Mouse (Mus musculus): ENCODE measurements around the gene Rhot2. TPM values are rescaled to one million over a fixed set of nuclear protein-coding genes. Genes with fewer than 3 reads are reported as not detected.

The Rhot2 gene
- polyA plus RNA-seq, 1 experiment from 2014 or later: 8.7 TPM

DNA sequence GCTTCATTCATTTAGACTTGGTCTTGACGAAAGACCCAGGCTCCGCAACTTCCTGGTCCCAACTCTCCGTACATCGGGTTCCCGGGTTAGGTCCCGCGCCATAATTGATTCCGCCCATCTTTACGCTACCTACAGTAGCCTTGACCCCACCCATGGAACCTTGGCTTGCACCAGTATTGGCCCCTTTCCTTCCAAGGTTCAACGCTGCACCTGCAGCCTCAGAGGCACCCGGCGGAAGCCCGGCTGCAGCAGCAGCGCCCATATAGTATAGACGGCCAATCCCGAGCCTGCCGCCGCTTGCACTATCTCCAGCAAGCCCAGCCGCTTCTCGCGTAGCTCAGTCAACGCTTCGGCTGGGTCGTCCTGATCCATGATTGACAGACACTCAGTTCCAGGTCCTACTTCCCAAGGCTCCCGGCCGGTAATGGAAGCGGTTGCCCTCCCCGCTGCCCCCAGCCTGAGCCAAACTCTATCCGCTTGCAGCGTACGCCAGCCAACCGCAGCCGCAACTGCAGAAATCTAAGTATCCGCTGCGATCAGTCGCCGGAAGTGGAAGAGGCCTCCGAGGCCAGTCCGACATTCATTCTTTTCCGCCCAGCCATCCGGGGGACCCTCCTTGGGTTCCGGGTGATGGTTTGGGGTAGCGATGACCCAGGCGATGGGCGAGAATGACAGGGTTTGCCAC lies 52.7 kb downstream of the Rhot2 start:
- H3K27me3 ChIP-seq (ENCODE audit: control insufficient read depth, insufficient read depth, low read length): no peaks in the 10 kb centered on the region
- WGBS: under 1% methylated on average over 45 of the region's 45 CpGs
- peak overlapping the region; percentile 82 for H3K4me3 ChIP-seq (ENCODE audit: low read depth, low read length)
- H3K4me1 ChIP-seq (ENCODE audit: control insufficient read depth, insufficient read depth, low read length): peaks cover 48% of the 10 kb centered on the region
- H3K27ac ChIP-seq (ENCODE audit: low read depth, low read length): peak overlapping the region; percentile 75
- 0 out of 2 replicates have a peak, but pooled peaks cover 2% of the 10 kb centered on the region for H3K36me3 ChIP-seq (ENCODE audit: control insufficient read depth, insufficient read depth, low read length)
- H3K4me2 ChIP-seq: peak overlapping the region; percentile 98
- H3K9me3 ChIP-seq (ENCODE audit: control insufficient read depth, low read length): no peaks in the 10 kb centered on the region
- ATAC-seq (ENCODE audit: low FRiP score): peak; percentile 45
- DNase-seq (ENCODE audit: low spot score, missing footprints): peak; percentile 99
- H3K9ac ChIP-seq (ENCODE audit: low read length): peak overlapping the region; percentile 87

DNA sequence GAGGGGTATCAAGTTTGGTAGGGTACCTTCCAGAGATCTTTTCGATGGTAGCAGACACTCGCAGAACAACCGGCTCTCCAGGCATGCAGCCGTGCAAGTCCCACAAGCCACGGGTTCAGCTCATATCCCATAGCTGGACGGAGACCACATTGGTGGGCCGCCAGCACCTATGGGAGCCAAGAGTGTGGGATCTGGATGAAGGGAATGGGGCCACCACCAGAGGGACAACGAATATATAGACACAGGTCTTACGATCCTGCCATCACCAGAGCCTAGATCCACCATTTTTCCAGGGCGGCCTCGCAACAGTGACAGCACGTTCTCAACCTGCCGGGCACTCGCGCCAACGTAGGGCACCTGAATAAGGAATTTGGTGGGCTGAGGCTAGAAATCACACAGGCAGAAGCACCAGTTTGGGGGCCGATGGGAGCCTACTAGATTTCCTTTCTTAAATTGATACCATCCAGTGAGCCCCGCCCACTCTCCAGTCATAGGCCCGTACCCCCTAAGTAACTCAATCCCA lies 53.3 kb downstream of the Rhot2 start:
- DNase-seq (ENCODE audit: low spot score, missing footprints) (no peak), ATAC-seq (ENCODE audit: low FRiP score) (0 out of 2 replicates have a peak, but pooled peaks have one; percentile 0)
- peaks cover 48% of the 10 kb centered on the region for H3K4me1 ChIP-seq (ENCODE audit: control insufficient read depth, insufficient read depth, low read length)
- 27% methylated on average over 19 of the region's 19 CpGs for WGBS
- peak overlapping the region; percentile 82 for H3K4me3 ChIP-seq (ENCODE audit: low read depth, low read length)
- peak overlapping the region; percentile 75; the same call in 1 of the 2 replicates for H3K27ac ChIP-seq (ENCODE audit: low read depth, low read length)
- peak overlapping the region; percentile 87 for H3K9ac ChIP-seq (ENCODE audit: low read length)
- 0 out of 2 replicates have a peak, but pooled peaks cover 2% of the 10 kb centered on the region for H3K36me3 ChIP-seq (ENCODE audit: control insufficient read depth, insufficient read depth, low read length)
- no peaks in the 10 kb centered on the region for H3K9me3 ChIP-seq (ENCODE audit: control insufficient read depth, low read length)
- H3K27me3 ChIP-seq (ENCODE audit: control insufficient read depth, insufficient read depth, low read length): no peaks in the 10 kb centered on the region
- H3K4me2 ChIP-seq: peak overlapping the region; percentile 98

Small RNA genes within 50 kb of the gene (microRNA-seq; reads per million reads assigned to microRNA genes)
- 0.57 reads per million for gene Mir3082

Other genes with a start within 250 kb of the Rhot2 start
- gene Gng13, start 127.7 kb downstream of the Rhot2 start, polyA plus RNA-seq (2014; fragmentation: Nextera tagmentation; extraction: Ambion mirVana): 0.77 and 1.3 TPM in 2 replicates
- 15.0 and 17.3 TPM in 2 replicates for gene Chtf18, start 117.4 kb downstream of the Rhot2 start, polyA plus RNA-seq (2014; fragmentation: Nextera tagmentation; extraction: Ambion mirVana)
- 16.0 and 19.8 TPM in 2 replicates for gene Rpusd1, start 117.2 kb downstream of the Rhot2 start, polyA plus RNA-seq (2014; fragmentation: Nextera tagmentation; extraction: Ambion mirVana)
- gene Mslnl, start 108.8 kb downstream of the Rhot2 start, polyA plus RNA-seq (2014; fragmentation: Nextera tagmentation; extraction: Ambion mirVana): not detected in 2 replicates
- gene Msln, start 90.5 kb downstream of the Rhot2 start, polyA plus RNA-seq (2014; fragmentation: Nextera tagmentation; extraction: Ambion mirVana): not detected in 2 replicates
- gene Narfl, start 71.1 kb downstream of the Rhot2 start, polyA plus RNA-seq (2014; fragmentation: Nextera tagmentation; extraction: Ambion mirVana): 22.2 and 23.4 TPM in 2 replicates
- gene Haghl, start 59.2 kb downstream of the Rhot2 start, polyA plus RNA-seq (2014; fragmentation: Nextera tagmentation; extraction: Ambion mirVana): 76.4 and 77.1 TPM in 2 replicates
- gene Ccdc78, start 58.3 kb downstream of the Rhot2 start, polyA plus RNA-seq (2014; fragmentation: Nextera tagmentation; extraction: Ambion mirVana): 0.11 and 0.34 TPM in 2 replicates
- gene Fam173a, start 52.0 kb downstream of the Rhot2 start, polyA plus RNA-seq (2014; fragmentation: Nextera tagmentation; extraction: Ambion mirVana): 69.1 and 71.4 TPM in 2 replicates
- gene AC134908.4, start 49.2 kb downstream of the Rhot2 start, polyA plus RNA-seq (2014; fragmentation: Nextera tagmentation; extraction: Ambion mirVana): not detected in 2 replicates
- gene Metrn, start 47.7 kb downstream of the Rhot2 start, polyA plus RNA-seq (2014; fragmentation: Nextera tagmentation; extraction: Ambion mirVana): 21.3 and 32.1 TPM in 2 replicates
- gene Fbxl16, start 35.8 kb downstream of the Rhot2 start, polyA plus RNA-seq (2014; fragmentation: Nextera tagmentation; extraction: Ambion mirVana): 11.2 and 12.0 TPM in 2 replicates
- gene Wdr24, start 21.2 kb downstream of the Rhot2 start, polyA plus RNA-seq (2014; fragmentation: Nextera tagmentation; extraction: Ambion mirVana): 23.7 and 27.4 TPM in 2 replicates
- gene Jmjd8, start 16.0 kb downstream of the Rhot2 start, polyA plus RNA-seq (2014; fragmentation: Nextera tagmentation; extraction: Ambion mirVana): 50.3 and 54.1 TPM in 2 replicates
- 280 and 296 TPM in 2 replicates for gene Stub1, start 11.4 kb downstream of the Rhot2 start, polyA plus RNA-seq (2014; fragmentation: Nextera tagmentation; extraction: Ambion mirVana)
- gene Rhbdl1, start 7.6 kb downstream of the Rhot2 start, polyA plus RNA-seq (2014; fragmentation: Nextera tagmentation; extraction: Ambion mirVana): 2.3 and 3.2 TPM in 2 replicates
- gene Gm20683, start 3.1 kb downstream of the Rhot2 start, polyA plus RNA-seq (2014; fragmentation: Nextera tagmentation; extraction: Ambion mirVana): 0.63 and 1.2 TPM in 2 replicates
- gene Wdr90, start 16.6 kb upstream of the Rhot2 start, polyA plus RNA-seq (2014; fragmentation: Nextera tagmentation; extraction: Ambion mirVana): 15.7 and 17.8 TPM in 2 replicates
- 6.1 and 7.0 TPM in 2 replicates for gene Mcrip2, start 23.9 kb upstream of the Rhot2 start, polyA plus RNA-seq (2014; fragmentation: Nextera tagmentation; extraction: Ambion mirVana)
- 57.1 and 60.1 TPM in 2 replicates for gene Mettl26, start 30.2 kb upstream of the Rhot2 start, polyA plus RNA-seq (2014; fragmentation: Nextera tagmentation; extraction: Ambion mirVana)
- 0.91 and 1.1 TPM in 2 replicates for gene Wfikkn1, start 36.0 kb upstream of the Rhot2 start, polyA plus RNA-seq (2014; fragmentation: Nextera tagmentation; extraction: Ambion mirVana)
- gene Rab40c, start 74.9 kb upstream of the Rhot2 start, polyA plus RNA-seq (2014; fragmentation: Nextera tagmentation; extraction: Ambion mirVana): 15.0 and 15.9 TPM in 2 replicates
- gene Pigq, start 100.1 kb upstream of the Rhot2 start, polyA plus RNA-seq (2014; fragmentation: Nextera tagmentation; extraction: Ambion mirVana): 47.2 and 50.9 TPM in 2 replicates
- 0.37 TPM in 1 of 2 replicates, not detected in the other for gene Nhlrc4, start 100.1 kb upstream of the Rhot2 start, polyA plus RNA-seq (2014; fragmentation: Nextera tagmentation; extraction: Ambion mirVana)
- gene A930017K11Rik, start 107.7 kb upstream of the Rhot2 start, polyA plus RNA-seq (2014; fragmentation: Nextera tagmentation; extraction: Ambion mirVana): not detected in 2 replicates
- 19.0 and 21.5 TPM in 2 replicates for gene Capn15, start 140.9 kb upstream of the Rhot2 start, polyA plus RNA-seq (2014; fragmentation: Nextera tagmentation; extraction: Ambion mirVana)
- 18.1 and 18.2 TPM in 2 replicates for gene Rab11fip3, start 224.7 kb upstream of the Rhot2 start, polyA plus RNA-seq (2014; fragmentation: Nextera tagmentation; extraction: Ambion mirVana)
- 17.0 and 18.1 TPM in 2 replicates for gene Decr2, start 245.5 kb upstream of the Rhot2 start, polyA plus RNA-seq (2014; fragmentation: Nextera tagmentation; extraction: Ambion mirVana)

All from midbrain, embryonic 11.5 days (tissue).